Mouse (Mus musculus) heart, postnatal 4 days (tissue): ENCODE data around the gene Aif1. TPM values are rescaled to one million over a fixed set of nuclear protein-coding genes. Genes with fewer than 3 reads are reported as not detected.

Experiments
- DNase-seq: peaks from one replicate; pipeline ENCODE4 v3.0.0; 2021
- total RNA-seq, 2 experiments: library from RNA; stranded (reverse); gene quantifications; 2 replicates each; pipeline ENCODE4 v1.2.3; 2021

Aif1 gene
- 1 to 10 TPM; 2.9 to 3.4 TPM for total RNA-seq

GRCm38 (mm10) chr17:35175968-35176367, at the start of gene Aif1:
Gene Aif1 (minus strand): TSS chr17:35176068.
- no peak for DNase-seq

GRCm38 (mm10) chr17:35225456-35225855, 49.6 kb upstream of the Aif1 start:
- DNase-seq, result no peak

- DNase-seq, result no peak
Measured at GRCm38 (mm10) chr17:35224641-35225040, 48.8 kb upstream of the Aif1 start.

- DNase-seq, result no peak
Measured at GRCm38 (mm10) chr17:35222299-35222698, 46.4 kb upstream of the Aif1 start.

GRCm38 (mm10) chr17:35220156-35220952, 44.5 kb upstream of the Aif1 start, which contains the start of gene Gm16181:
Gene Gm16181 (plus strand): TSS chr17:35220834.
- DNase-seq, result peak; percentile 68

GRCm38 (mm10) chr17:35219601-35220041, 43.8 kb upstream of the Aif1 start:
- no peak for DNase-seq

GRCm38 (mm10) chr17:35218516-35219193, 42.8 kb upstream of the Aif1 start:
- peak; percentile 56 for DNase-seq

- DNase-seq, result no peak
Measured at GRCm38 (mm10) chr17:35213071-35213470, 37.2 kb upstream of the Aif1 start.

- no peak for DNase-seq
Measured at GRCm38 (mm10) chr17:35210593-35210992, 34.7 kb upstream of the Aif1 start.

GRCm38 (mm10) chr17:35209785-35210535, 34.1 kb upstream of the Aif1 start:
- no peak for DNase-seq

- DNase-seq, result no peak
Measured at GRCm38 (mm10) chr17:35205380-35205769, 29.5 kb upstream of the Aif1 start.

- no peak for DNase-seq
Measured at GRCm38 (mm10) chr17:35204494-35205379, 28.9 kb upstream of the Aif1 start, which contains the start of gene Lta. Gene Lta (minus strand): TSS chr17:35205351.

GRCm38 (mm10) chr17:35202442-35202841, 26.6 kb upstream of the Aif1 start:
- no peak for DNase-seq

GRCm38 (mm10) chr17:35201787-35202186, 25.9 kb upstream of the Aif1 start, which contains the start of gene Tnf:
Gene Tnf (minus strand): TSS chr17:35202007.
- DNase-seq, result peak; percentile 74

- DNase-seq, result no peak
Measured at GRCm38 (mm10) chr17:35201128-35201527, 25.3 kb upstream of the Aif1 start.

GRCm38 (mm10) chr17:35200398-35200797, 24.5 kb upstream of the Aif1 start:
- DNase-seq, result no peak

- no peak for DNase-seq
Measured at GRCm38 (mm10) chr17:35198946-35199345, 23.1 kb upstream of the Aif1 start.

- DNase-seq, result no peak
Measured at GRCm38 (mm10) chr17:35198029-35198428, 22.2 kb upstream of the Aif1 start.

- DNase-seq, result no peak
Measured at GRCm38 (mm10) chr17:35197126-35197525, 21.3 kb upstream of the Aif1 start.

GRCm38 (mm10) chr17:35196321-35196641, 20.4 kb upstream of the Aif1 start:
- DNase-seq, result no peak

- DNase-seq, result peak; percentile 86
Measured at GRCm38 (mm10) chr17:35195631-35196320, 19.9 kb upstream of the Aif1 start.
